Mouse (Mus musculus): ENCODE measurements around the gene Cyp2a4. TPM values are rescaled to one million over a fixed set of nuclear protein-coding genes. Genes with fewer than 3 reads are reported as not detected.

Cyp2a4 gene
- polyA plus RNA-seq, 1 experiment from 2014 or later, result not detected

Other genes with a start within 250 kb of the Cyp2a4 start
- gene Cyp2b13, start 245.7 kb upstream of the Cyp2a4 start, polyA plus RNA-seq (2016; fragmentation: Nextera tagmentation; extraction: Ambion mirVana), result not detected in 2 replicates
- gene Cyp2b9, start 133.8 kb upstream of the Cyp2a4 start, polyA plus RNA-seq (2016; fragmentation: Nextera tagmentation; extraction: Ambion mirVana), result not detected in 2 replicates
- gene Vmn1r184, start 46.8 kb upstream of the Cyp2a4 start, polyA plus RNA-seq (2016; fragmentation: Nextera tagmentation; extraction: Ambion mirVana), result not detected in 2 replicates
- not detected in 2 replicates for gene Nlrp9c, start 96.5 kb downstream of the Cyp2a4 start, polyA plus RNA-seq (2016; fragmentation: Nextera tagmentation; extraction: Ambion mirVana)
- not detected in 2 replicates for gene Nlrp4a, start 127.9 kb downstream of the Cyp2a4 start, polyA plus RNA-seq (2016; fragmentation: Nextera tagmentation; extraction: Ambion mirVana)
- not detected in 2 replicates for gene Nlrp9a, start 227.9 kb downstream of the Cyp2a4 start, polyA plus RNA-seq (2016; fragmentation: Nextera tagmentation; extraction: Ambion mirVana)